Mouse (Mus musculus) neural tube, embryonic 14.5 days (tissue): ENCODE measurements around the gene Thada. TPM values are rescaled to one million over a fixed set of nuclear protein-coding genes. Genes with fewer than 3 reads are reported as not detected.

Source experiments
- ATAC-seq: fragments of 200-750 bp; cut with Nextera tagmentation; 2 replicates; pipeline ENCODE4 v1.8.0; 2017; ENCODE audit warnings: low read depth, mild to moderate bottlenecking, moderate TSS enrichment, moderate library complexity
- H3K27ac ChIP-seq: fragments of 300-500 bp; sonication (generic); 2 replicates; pipeline ENCODE4 v1.5.1; 2014; ENCODE audit warnings: low read depth, mild to moderate bottlenecking, control low read depth, low read length, moderate library complexity, mixed read lengths
- H3K27me3 ChIP-seq: fragments of 300-500 bp; sonication (generic); 2 replicates; pipeline ENCODE4 v1.6.1; 2014; ENCODE audit warnings: low read length; ENCODE audit not compliant: control insufficient read depth, insufficient read depth
- H3K36me3 ChIP-seq: fragments of 300-500 bp; sonication (generic); 2 replicates; pipeline ENCODE4 v1.6.1; 2014; ENCODE audit warnings: low read length, mixed read lengths; ENCODE audit not compliant: control insufficient read depth, insufficient read depth
- H3K4me1 ChIP-seq: fragments of 300-500 bp; sonication (generic); 2 replicates; pipeline ENCODE4 v1.6.1; 2014; ENCODE audit warnings: low read length; ENCODE audit not compliant: control insufficient read depth, insufficient read depth
- H3K4me2 ChIP-seq: fragments of 300-500 bp; sonication (generic); 2 replicates; pipeline ENCODE4 v1.6.1; 2014; ENCODE audit warnings: mild to moderate bottlenecking, low read depth, low read length, control low read depth
- H3K4me3 ChIP-seq: fragments of 300-500 bp; sonication (generic); 2 replicates; pipeline ENCODE4 v1.5.1; 2014; ENCODE audit warnings: low read depth, low read length, control low read depth, mixed read lengths
- H3K9ac ChIP-seq: fragments of 300-500 bp; sonication (generic); replicated peaks from 2 replicates; pipeline ENCODE4 v1.6.1; 2014; ENCODE audit warnings: low read depth, mild to moderate bottlenecking, control low read depth, low read length, mixed read lengths
- H3K9me3 ChIP-seq: fragments of 300-500 bp; sonication (generic); 2 replicates; pipeline ENCODE4 v1.6.1; 2016; ENCODE audit warnings: low read length; ENCODE audit not compliant: control insufficient read depth
- WGBS: fragments of 180-500 bp; shearing (Covaris S2); extraction: QIAGEN DNeasy Blood & Tissue Kit; methylation state at CpG from one replicate; pipeline ENCODE4 v1.1.7; 2014; 5-methylcytosine and 5-hydroxymethylcytosine counted together
- polyA plus RNA-seq: library from polyadenylated mRNA; unstranded; fragments of >200 nt; fragmentation: Nextera tagmentation; extraction: Ambion mirVana; gene quantifications from 2 replicates; pipeline ENCODE4 v1.2.1, GENCODE M21; 2014

Gene Thada
- polyA plus RNA-seq, 1 experiment from 2014 or later, result 12.8 TPM

DNA sequence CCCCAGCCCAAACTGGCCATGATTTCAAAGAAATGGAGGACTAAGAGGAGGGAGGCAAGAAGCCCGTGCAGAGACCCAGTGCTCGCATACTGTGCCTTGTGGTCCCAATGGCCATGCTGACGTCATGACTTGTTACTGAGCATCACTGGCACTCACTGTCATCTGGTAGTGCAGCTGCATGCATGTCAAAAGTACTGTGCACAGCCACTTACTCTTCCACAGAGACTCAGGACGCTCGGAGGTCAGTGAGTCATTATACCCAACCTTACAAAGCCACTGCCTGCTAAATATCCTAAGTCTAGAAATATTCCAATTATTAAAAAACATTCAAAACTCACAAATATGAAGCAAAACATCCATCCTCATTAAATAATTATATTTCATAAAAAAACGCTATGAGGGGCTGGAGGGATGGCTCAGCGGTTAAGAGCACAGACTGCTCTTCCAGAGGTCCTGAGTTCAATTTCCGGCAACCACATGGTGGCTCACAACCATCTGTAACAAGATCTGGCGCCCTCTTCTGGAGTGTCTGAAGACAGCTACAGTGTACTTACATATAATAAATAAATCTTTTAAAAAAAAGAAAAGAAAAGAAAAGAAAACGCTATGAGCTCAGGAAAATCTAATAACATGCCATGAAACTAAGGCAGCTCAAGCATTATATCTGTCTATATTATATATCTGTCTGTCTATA lies 106.9 kb downstream of the Thada start:
- H3K27ac ChIP-seq, result no peak overlapping the region
- ATAC-seq, result no peak
- WGBS, result 94% methylated on average over 10 of the region's 10 CpGs
- no peak overlapping the region for H3K9ac ChIP-seq
- H3K36me3 ChIP-seq, result no peaks in the 10 kb centered on the region
- no peak overlapping the region for H3K4me2 ChIP-seq
- H3K9me3 ChIP-seq, result no peaks in the 10 kb centered on the region
- H3K27me3 ChIP-seq, result no peaks in the 10 kb centered on the region
- peaks cover 2% of the 10 kb centered on the region for H3K4me1 ChIP-seq
- H3K4me3 ChIP-seq, result no peak overlapping the region

- no peak overlapping the region for H3K4me3 ChIP-seq
- H3K27ac ChIP-seq, result no peak overlapping the region
- H3K9me3 ChIP-seq, result no peaks in the 10 kb centered on the region
- no peak overlapping the region for H3K9ac ChIP-seq
- H3K4me1 ChIP-seq, result no peaks in the 10 kb centered on the region
- no peak overlapping the region for H3K4me2 ChIP-seq
- H3K27me3 ChIP-seq, result no peaks in the 10 kb centered on the region
- H3K36me3 ChIP-seq, result no peaks in the 10 kb centered on the region
- ATAC-seq, result no peak
- 95% methylated on average over 8 of the region's 8 CpGs for WGBS
Measured at GRCm38 (mm10) chr17:84357776-84358175, 108.2 kb downstream of the Thada start.

DNA sequence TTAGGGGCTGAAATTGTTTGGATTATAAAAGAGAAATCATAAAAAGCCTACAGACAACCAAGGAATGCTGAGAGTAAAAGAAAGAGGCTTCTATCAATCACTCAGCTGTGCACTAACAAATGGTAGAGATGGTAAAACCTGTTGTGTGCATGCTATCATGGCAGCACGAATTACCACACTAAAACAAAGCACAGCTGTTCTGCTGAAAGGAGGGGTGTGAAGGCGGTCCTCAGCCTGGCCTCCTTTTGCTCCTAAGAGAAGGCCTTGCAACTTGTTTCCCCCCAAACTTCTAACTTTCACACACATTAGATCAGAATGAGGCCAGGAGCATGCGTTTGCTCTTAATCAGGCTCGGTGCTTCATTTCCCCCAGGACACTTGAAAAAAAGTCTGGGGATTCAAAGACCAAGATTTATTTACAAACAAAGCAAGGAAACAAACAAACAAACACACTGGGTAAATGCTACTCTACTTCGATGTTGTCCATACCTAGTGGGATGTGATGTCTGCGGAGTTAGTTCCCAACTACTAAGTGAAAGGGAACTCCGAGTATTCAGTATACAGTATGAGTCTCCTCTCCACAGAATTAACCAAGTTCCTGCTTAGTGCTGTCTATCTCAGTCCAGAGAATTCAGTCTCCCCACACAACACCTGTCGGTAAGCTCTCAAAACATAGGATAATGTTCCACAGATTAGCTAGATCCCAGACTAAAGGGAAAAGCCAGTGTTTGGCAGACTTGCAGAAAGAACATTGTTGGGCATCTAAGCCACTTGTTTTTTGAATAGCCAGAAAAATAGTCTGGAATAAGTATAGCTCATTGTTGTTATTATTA lies 109.7 kb downstream of the Thada start:
- peaks cover 3% of the 10 kb centered on the region; the same call in 1 of the 2 replicates for H3K4me1 ChIP-seq
- H3K9me3 ChIP-seq, result no peaks in the 10 kb centered on the region
- 60% methylated on average over 8 of the region's 8 CpGs for WGBS
- no peak for ATAC-seq
- no peaks in the 10 kb centered on the region for H3K36me3 ChIP-seq
- H3K4me2 ChIP-seq, result no peak overlapping the region
- no peak overlapping the region for H3K9ac ChIP-seq
- no peak overlapping the region for H3K27ac ChIP-seq
- H3K4me3 ChIP-seq, result no peak overlapping the region
- H3K27me3 ChIP-seq, result no peaks in the 10 kb centered on the region

GRCm38 (mm10) chr17:84355006-84355405 lies 111.0 kb downstream of the Thada start:
- Histone ChIP-seq H3K36me3 (no peaks in the 10 kb centered on the region), H3K27me3 (no peaks in the 10 kb centered on the region), H3K4me1 (peaks cover 7% of the 10 kb centered on the region; the same call in 1 of the 2 replicates), H3K9me3 (no peaks in the 10 kb centered on the region), H3K4me3 (no peak overlapping the region), H3K9ac (no peak overlapping the region), H3K27ac (no peak overlapping the region), H3K4me2 (no peak overlapping the region)
- 98% methylated on average over 3 of the region's 3 CpGs for WGBS
- ATAC-seq, result no peak

- ATAC-seq, result no peak
- Histone ChIP-seq H3K9me3 (no peaks in the 10 kb centered on the region), H3K27ac (no peak overlapping the region), H3K4me1 (peaks cover 7% of the 10 kb centered on the region; the same call in 1 of the 2 replicates), H3K4me3 (no peak overlapping the region), H3K27me3 (no peaks in the 10 kb centered on the region), H3K9ac (no peak overlapping the region), H3K36me3 (no peaks in the 10 kb centered on the region), H3K4me2 (no peak overlapping the region)
- WGBS, result 77% methylated on average over 5 of the region's 5 CpGs
Measured at GRCm38 (mm10) chr17:84353902-84354311, 112.1 kb downstream of the Thada start.

- ATAC-seq, result no peak
- WGBS, result 88% methylated on average over 3 of the region's 3 CpGs
Measured at GRCm38 (mm10) chr17:84353224-84353901, 112.6 kb downstream of the Thada start.

DNA sequence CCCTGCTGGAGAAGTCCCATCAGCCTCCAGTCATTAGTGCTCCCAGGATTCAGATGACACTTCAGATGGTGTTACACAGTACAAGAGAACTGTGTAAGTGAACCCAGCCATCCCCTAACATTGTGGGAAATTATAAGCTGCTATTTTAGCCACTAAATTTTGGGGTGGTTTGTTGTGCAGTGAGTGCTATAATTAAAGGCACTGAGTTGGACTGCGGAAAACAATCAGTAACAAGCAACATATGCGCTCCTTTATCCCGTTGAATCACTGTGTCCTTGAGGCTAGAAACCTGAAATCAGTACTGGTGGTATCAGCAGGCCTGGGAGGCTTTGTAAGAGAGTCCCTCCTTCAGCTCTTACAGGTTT lies 113.2 kb downstream of the Thada start:
- Histone ChIP-seq H3K4me2 (no peak overlapping the region), H3K27ac (no peak overlapping the region), H3K27me3 (no peaks in the 10 kb centered on the region), H3K9me3 (no peaks in the 10 kb centered on the region), H3K4me3 (no peak overlapping the region), H3K36me3 (no peaks in the 10 kb centered on the region), H3K4me1 (peaks cover 7% of the 10 kb centered on the region; the same call in 1 of the 2 replicates), H3K9ac (no peak overlapping the region)
- 91% methylated on average over 3 of the region's 3 CpGs for WGBS
- no peak for ATAC-seq

More at GRCm38 (mm10) chr17:84353224-84353901, 112.6 kb downstream of the Thada start:
- no peaks in the 10 kb centered on the region for H3K27me3 ChIP-seq
- no peaks in the 10 kb centered on the region for H3K9me3 ChIP-seq
- H3K4me3 ChIP-seq, result no peak overlapping the region
- no peak overlapping the region for H3K4me2 ChIP-seq
- H3K4me1 ChIP-seq, result peaks cover 7% of the 10 kb centered on the region; the same call in 1 of the 2 replicates
- no peaks in the 10 kb centered on the region for H3K36me3 ChIP-seq
- no peak overlapping the region for H3K27ac ChIP-seq
- no peak overlapping the region for H3K9ac ChIP-seq

DNA sequence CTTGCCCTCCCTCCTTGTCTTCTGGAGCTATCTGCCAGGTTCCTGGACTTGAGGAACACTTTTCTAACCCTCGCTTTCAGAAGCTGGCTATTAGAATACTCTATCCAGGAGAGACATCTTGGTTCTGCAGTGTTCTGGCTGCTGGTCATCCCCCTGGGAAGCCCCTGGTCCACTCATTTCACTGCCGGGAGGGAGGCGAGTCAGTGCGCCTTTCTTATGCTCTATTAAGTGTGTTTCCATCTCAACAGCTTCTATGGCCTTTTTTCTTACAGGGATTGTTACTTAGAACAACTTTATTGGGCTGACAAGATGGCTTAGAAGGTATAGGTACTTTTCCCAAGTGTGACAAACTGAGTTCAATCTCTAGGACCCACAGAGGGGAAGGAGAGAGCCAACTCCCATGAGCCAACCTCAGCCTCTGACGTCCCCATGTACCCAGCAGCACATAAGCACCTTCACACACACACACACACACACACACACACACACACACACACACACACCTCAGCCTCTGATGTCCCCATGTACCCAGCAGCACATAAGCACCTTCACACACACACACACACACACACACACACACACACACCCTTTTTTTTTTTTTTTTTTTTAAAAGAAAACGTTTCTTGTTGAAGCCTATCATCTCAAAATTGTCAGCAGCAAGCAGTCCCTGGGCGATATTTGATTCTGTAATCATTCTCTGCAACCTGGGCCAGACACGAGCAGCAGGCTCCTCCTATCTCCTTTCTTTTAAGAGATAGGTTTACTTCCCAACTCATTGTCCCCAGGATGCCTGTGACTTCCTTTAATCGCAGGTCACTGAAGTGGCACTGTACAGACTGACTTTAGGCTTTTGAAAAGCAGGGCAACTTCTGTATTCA lies 113.9 kb downstream of the Thada start:
- 64% methylated on average over 9 of the region's 9 CpGs for WGBS
- no peak for ATAC-seq
- no peak overlapping the region for H3K4me3 ChIP-seq
- H3K27me3 ChIP-seq, result no peaks in the 10 kb centered on the region
- H3K27ac ChIP-seq, result no peak overlapping the region
- no peak overlapping the region for H3K9ac ChIP-seq
- H3K4me2 ChIP-seq, result no peak overlapping the region
- H3K36me3 ChIP-seq, result no peaks in the 10 kb centered on the region
- H3K9me3 ChIP-seq, result no peaks in the 10 kb centered on the region
- H3K4me1 ChIP-seq, result peaks cover 7% of the 10 kb centered on the region; the same call in 1 of the 2 replicates
